Mouse (Mus musculus): ENCODE results near the gene Higd1b.

- TF ChIP-seq POLR2A (IDR thresholded peaks at IDR 0.05; ENCODE audit: control insufficient read depth, low read depth, low read length), result peak; percentile 60; the same call in 1 of the 2 replicates
- no peak for TF ChIP-seq CTCF (IDR thresholded peaks at IDR 0.05; ENCODE audit: control insufficient read depth, insufficient read depth, insufficient replicate concordance, low read depth, low read length)
Observed at GRCm38 (mm10) chr11:102880585-102881313, 45.1 kb downstream of the Higd1b start, which contains the start of the genes Eftud2 and Ccdc103.

Data from testis, adult 2 months (tissue).